Mouse (Mus musculus): ENCODE results near the gene Gsc2. TPM values are rescaled to one million over a fixed set of nuclear protein-coding genes. Genes with fewer than 3 reads are reported as not detected.
A peak's percentile ranks its signal among the peaks of the same experiment; 100 is the strongest.
"Not testable (repeated sequence)": the region's sequence is repeated elsewhere in the genome, so short reads cannot be mapped to it uniquely, and the experiment has no call there.

Gsc2 gene
- 0.10 TPM in 1 of 2 replicates, not detected in the other for polyA plus RNA-seq (2012; rRNA removed)
- not detected in 2 replicates for polyA plus RNA-seq (2014; fragmentation: Nextera tagmentation; extraction: Ambion mirVana)

GRCm38 (mm10) chr16:17914307-17915249, at the start of gene Gsc2:
Gene Gsc2 (minus strand): TSS chr16:17915059.
- Histone ChIP-seq H3K9ac (ENCODE audit: low read depth, low read length, severe bottlenecking) (peak within 1 kb of the TSS; percentile 44), H3K27ac (replicated peaks; ENCODE audit: low read depth, low read length) (no peak within 1 kb of the TSS), H3K36me3 (ENCODE audit: control insufficient read depth, insufficient read depth, low read length) (no peaks in the 10 kb centered on the region), H3K4me3 (replicated peaks; ENCODE audit: low read length) (peak within 1 kb of the TSS; percentile 41), H3K27me3 (ENCODE audit: control insufficient read depth, insufficient read depth, low read length) (peaks cover 55% of the 10 kb centered on the region), H3K4me1 (ENCODE audit: control insufficient read depth, insufficient read depth, low read length) (peaks cover 7% of the 10 kb centered on the region), H3K9me3 (ENCODE audit: control insufficient read depth, low read length) (no peaks in the 10 kb centered on the region), H3K4me2 (replicated peaks; ENCODE audit: low read depth, low read length, severe bottlenecking) (peak within 1 kb of the TSS; percentile 65)
- no peak for ATAC-seq (ENCODE audit: low FRiP score, low read depth)
- TF ChIP-seq POLR2A (IDR thresholded peaks at IDR 0.05; ENCODE audit: borderline replicate concordance, extremely low read depth, insufficient read depth, insufficient read length), result no peak
- DNase-seq (ENCODE audit: low spot score), result no peak
- WGBS, result under 1% methylated on average over 93 of the region's 106 CpGs

- ATAC-seq (ENCODE audit: low FRiP score, low read depth) (no peak), DNase-seq (ENCODE audit: low spot score) (no peak)
- Histone ChIP-seq H3K4me3 (replicated peaks; ENCODE audit: low read length) (no peak overlapping the region), H3K27me3 (ENCODE audit: control insufficient read depth, insufficient read depth, low read length) (no peaks in the 10 kb centered on the region), H3K36me3 (ENCODE audit: control insufficient read depth, insufficient read depth, low read length) (no peaks in the 10 kb centered on the region), H3K27ac (replicated peaks; ENCODE audit: low read depth, low read length) (no peak overlapping the region), H3K9me3 (ENCODE audit: control insufficient read depth, low read length) (no peaks in the 10 kb centered on the region), H3K4me2 (replicated peaks; ENCODE audit: low read depth, low read length, severe bottlenecking) (no peak overlapping the region), H3K4me1 (ENCODE audit: control insufficient read depth, insufficient read depth, low read length) (no peaks in the 10 kb centered on the region), H3K9ac (ENCODE audit: low read depth, low read length, severe bottlenecking) (no peak overlapping the region)
- 79% methylated on average over 7 of the region's 7 CpGs for WGBS
- no peak for TF ChIP-seq POLR2A (IDR thresholded peaks at IDR 0.05; ENCODE audit: borderline replicate concordance, extremely low read depth, insufficient read depth, insufficient read length)
These were observed 47.2 kb upstream of the Gsc2 start for GRCm38 (mm10) chr16:17962091-17962490.

GRCm38 (mm10) chr16:17956052-17956638, 41.3 kb upstream of the Gsc2 start:
- H3K36me3 ChIP-seq (ENCODE audit: control insufficient read depth, insufficient read depth, low read length); H3K27ac ChIP-seq (replicated peaks; ENCODE audit: low read depth, low read length); H3K4me3 ChIP-seq (replicated peaks; ENCODE audit: low read length); H3K4me1 ChIP-seq (ENCODE audit: control insufficient read depth, insufficient read depth, low read length); H3K9ac ChIP-seq (ENCODE audit: low read depth, low read length, severe bottlenecking); H3K27me3 ChIP-seq (ENCODE audit: control insufficient read depth, insufficient read depth, low read length); ATAC-seq (ENCODE audit: low FRiP score, low read depth); H3K4me2 ChIP-seq (replicated peaks; ENCODE audit: low read depth, low read length, severe bottlenecking); H3K9me3 ChIP-seq (ENCODE audit: control insufficient read depth, low read length); DNase-seq (ENCODE audit: low spot score): not testable (repeated sequence)
- WGBS, result 93% methylated on average over 17 of the region's 17 CpGs

GRCm38 (mm10) chr16:17951618-17952017, 36.8 kb upstream of the Gsc2 start:
- no peaks in the 10 kb centered on the region for H3K27me3 ChIP-seq (ENCODE audit: control insufficient read depth, insufficient read depth, low read length)
- H3K9me3 ChIP-seq (ENCODE audit: control insufficient read depth, low read length), result no peaks in the 10 kb centered on the region
- no peak overlapping the region for H3K9ac ChIP-seq (ENCODE audit: low read depth, low read length, severe bottlenecking)
- WGBS, result 66% methylated on average over 4 of the region's 4 CpGs
- no peak for TF ChIP-seq POLR2A (IDR thresholded peaks at IDR 0.05; ENCODE audit: borderline replicate concordance, extremely low read depth, insufficient read depth, insufficient read length)
- no peak overlapping the region for H3K4me3 ChIP-seq (replicated peaks; ENCODE audit: low read length)
- H3K4me1 ChIP-seq (ENCODE audit: control insufficient read depth, insufficient read depth, low read length), result no peaks in the 10 kb centered on the region
- no peak overlapping the region for H3K4me2 ChIP-seq (replicated peaks; ENCODE audit: low read depth, low read length, severe bottlenecking)
- no peak overlapping the region for H3K27ac ChIP-seq (replicated peaks; ENCODE audit: low read depth, low read length)
- ATAC-seq (ENCODE audit: low FRiP score, low read depth), result no peak
- no peak for DNase-seq (ENCODE audit: low spot score)
- H3K36me3 ChIP-seq (ENCODE audit: control insufficient read depth, insufficient read depth, low read length), result no peaks in the 10 kb centered on the region

GRCm38 (mm10) chr16:17950068-17950467, 35.2 kb upstream of the Gsc2 start:
- no peak for TF ChIP-seq POLR2A (IDR thresholded peaks at IDR 0.05; ENCODE audit: borderline replicate concordance, extremely low read depth, insufficient read depth, insufficient read length)
- H3K9me3 ChIP-seq (ENCODE audit: control insufficient read depth, low read length), result no peaks in the 10 kb centered on the region
- WGBS, result 68% methylated on average over 4 of the region's 4 CpGs
- no peaks in the 10 kb centered on the region for H3K36me3 ChIP-seq (ENCODE audit: control insufficient read depth, insufficient read depth, low read length)
- H3K4me2 ChIP-seq (replicated peaks; ENCODE audit: low read depth, low read length, severe bottlenecking), result no peak overlapping the region
- no peak overlapping the region for H3K9ac ChIP-seq (ENCODE audit: low read depth, low read length, severe bottlenecking)
- ATAC-seq (ENCODE audit: low FRiP score, low read depth) (no peak), DNase-seq (ENCODE audit: low spot score) (no peak)
- no peak overlapping the region for H3K4me3 ChIP-seq (replicated peaks; ENCODE audit: low read length)
- no peaks in the 10 kb centered on the region for H3K27me3 ChIP-seq (ENCODE audit: control insufficient read depth, insufficient read depth, low read length)
- H3K4me1 ChIP-seq (ENCODE audit: control insufficient read depth, insufficient read depth, low read length), result no peaks in the 10 kb centered on the region
- H3K27ac ChIP-seq (replicated peaks; ENCODE audit: low read depth, low read length), result no peak overlapping the region

Data from limb, embryonic 14.5 days (tissue).